Mouse (Mus musculus) urinary bladder, postnatal 36 days (tissue): ENCODE measurements around the gene Ghrl.
"Not testable (repeated sequence)": the region's sequence is repeated elsewhere in the genome, so short reads cannot be mapped to it uniquely, and the experiment has no call there.

Experiments used
- DNase-seq, 2 experiments: peaks; one replicate each; pipeline ENCODE4 v3.0.0; 2022; ENCODE audit warnings: low spot score in 2 of 2, mixed read lengths in 1 of 2

Gene Ghrl

GRCm38 (mm10) chr6:113719878-113720277, at the start of gene Ghrl:
Ghrl (minus strand) TSS chr6:113719880.
- no peak for DNase-seq

DNA sequence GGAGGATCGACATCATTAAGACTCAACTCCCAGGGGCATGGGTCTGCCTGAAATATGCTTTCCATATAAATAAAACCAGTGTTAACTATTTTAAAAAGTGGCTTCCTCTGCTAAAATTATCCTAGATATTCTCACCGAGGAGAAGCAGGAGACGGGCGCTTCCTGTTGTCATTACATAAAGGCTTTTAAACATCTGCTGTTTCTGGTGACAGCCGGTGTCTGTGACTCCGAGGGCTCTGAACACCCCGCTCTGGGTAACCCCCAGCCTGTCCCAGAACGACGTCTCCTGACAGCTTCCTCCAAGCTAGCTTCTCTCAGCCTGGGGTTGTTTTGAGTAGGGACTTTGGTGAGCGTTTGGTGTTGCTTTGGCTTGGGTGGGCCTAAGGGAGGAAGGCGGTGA, 49.1 kb upstream of the Ghrl start:
- no peak for DNase-seq

GRCm38 (mm10) chr6:113761644-113762043, 42.0 kb upstream of the Ghrl start:
- peak; percentile 61 to 64 for DNase-seq

- DNase-seq: no peak
Measured at GRCm38 (mm10) chr6:113749119-113749685, 29.5 kb upstream of the Ghrl start.

DNA sequence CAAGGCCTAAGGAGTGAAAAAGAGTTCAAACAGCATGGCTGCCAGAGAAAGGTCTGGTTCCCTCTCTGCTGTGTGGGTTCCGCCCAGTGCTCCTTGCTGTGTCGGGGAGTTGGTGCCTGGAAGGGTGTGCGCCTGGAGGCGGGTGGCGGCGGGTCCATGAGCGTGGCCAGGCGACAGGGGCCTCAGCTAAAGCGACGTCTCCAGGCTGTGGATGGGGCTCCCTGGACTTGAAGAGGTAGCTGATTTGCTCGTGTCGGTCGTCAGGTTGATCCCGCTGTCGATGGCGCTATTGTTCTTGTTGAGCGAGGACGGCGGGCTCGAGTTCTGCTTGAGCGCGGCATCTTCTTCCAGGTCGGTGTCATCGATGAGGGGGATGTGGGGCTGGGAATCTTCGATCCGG, 28.7 kb upstream of the Ghrl start:
- no peak for DNase-seq

- no peak for DNase-seq
Measured at GRCm38 (mm10) chr6:113747284-113747683, 27.6 kb upstream of the Ghrl start.

- DNase-seq: no peak
Measured at GRCm38 (mm10) chr6:113745117-113745516, 25.4 kb upstream of the Ghrl start.

DNA sequence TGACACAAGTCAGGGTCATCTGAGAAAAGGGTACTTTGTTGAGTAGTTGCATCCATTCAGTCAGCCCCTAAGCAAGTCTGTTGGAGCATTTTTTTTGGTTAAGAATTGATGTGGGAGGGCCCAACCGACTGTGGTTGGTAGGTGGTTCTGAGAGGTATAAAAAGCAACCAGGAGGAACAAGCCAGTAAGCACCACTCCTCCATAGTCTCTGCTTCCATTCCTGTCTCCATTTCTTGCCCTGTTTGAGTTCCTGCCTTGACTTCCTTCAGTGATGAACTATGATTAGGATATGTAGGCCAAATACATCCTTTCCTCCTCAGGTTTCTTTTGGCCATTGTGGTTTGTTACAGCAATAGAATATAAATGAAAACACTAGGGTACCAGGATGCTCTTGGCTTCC, 23.4 kb upstream of the Ghrl start:
- no peak for DNase-seq

DNA sequence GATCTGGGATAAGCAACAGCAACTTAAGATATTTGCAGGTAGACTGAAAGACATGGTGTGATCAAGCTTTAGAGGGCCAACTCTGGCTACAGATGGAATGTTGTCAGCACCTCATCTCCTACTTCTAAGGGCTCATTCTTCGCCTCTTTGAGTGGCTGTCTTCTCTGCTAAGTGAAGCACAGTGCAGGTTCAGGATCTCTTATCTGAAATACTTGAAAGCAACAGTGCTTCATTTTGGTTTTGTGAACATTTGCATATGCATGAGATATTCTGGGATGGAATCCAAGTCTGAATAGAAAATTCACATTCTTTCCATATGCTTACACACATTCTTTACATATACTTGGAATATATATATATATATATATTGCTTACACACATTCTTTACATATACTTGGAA, 22.6 kb upstream of the Ghrl start:
- DNase-seq: no peak

- no peak for DNase-seq
Measured at GRCm38 (mm10) chr6:113741425-113741824, 21.7 kb upstream of the Ghrl start.

DNA sequence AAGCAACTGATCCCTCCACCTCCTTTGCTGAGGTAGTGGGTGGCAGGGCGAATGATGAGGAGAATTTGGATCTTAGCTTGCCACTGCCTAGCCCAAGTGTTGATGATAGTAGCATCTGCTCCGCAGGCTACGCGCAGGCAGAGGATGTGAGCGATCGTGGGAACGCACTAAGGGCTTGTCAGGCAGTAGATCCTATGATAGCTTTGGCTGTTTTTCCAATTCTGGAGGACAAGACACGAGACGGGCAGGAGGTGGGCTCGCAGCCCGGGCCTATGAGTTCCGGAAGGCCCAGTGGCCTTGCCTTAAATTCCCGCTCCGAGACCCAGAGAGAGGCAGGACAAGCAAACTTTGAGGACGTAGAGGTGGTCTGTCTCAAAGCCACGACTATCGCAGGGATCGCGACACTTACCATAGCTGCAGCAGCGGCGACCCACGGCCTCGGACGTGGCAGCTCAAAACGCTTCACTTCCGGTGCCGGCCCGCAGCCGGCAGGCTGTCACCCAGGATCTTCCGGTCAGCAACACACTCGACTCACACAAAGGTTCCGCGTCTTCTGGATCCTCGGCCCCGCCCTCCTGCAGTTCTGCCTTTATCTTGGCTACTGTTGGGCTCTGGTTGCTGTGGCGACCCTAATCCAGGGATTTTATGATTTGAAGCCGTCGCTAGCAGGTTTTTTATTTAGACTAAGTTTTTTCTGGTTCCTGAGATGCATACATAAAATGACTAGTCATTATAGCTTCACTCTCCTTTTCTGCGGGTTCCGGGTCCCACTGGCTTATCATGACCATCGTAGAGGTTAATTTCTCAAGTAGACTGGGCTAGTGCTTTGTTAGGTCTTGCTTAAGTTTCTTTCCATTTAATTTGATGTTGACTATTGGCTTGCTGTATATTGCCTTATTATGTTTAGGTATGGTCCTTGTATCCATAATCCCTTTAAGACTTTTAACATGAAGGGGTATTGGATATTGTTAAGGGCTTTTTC, 20.8 kb upstream of the Ghrl start, which contains the start of gene Sec13:
Sec13 (minus strand) TSS at position 508 of the 982 bp plus-strand sequence.
- DNase-seq: peak; percentile 78 to 83

DNA sequence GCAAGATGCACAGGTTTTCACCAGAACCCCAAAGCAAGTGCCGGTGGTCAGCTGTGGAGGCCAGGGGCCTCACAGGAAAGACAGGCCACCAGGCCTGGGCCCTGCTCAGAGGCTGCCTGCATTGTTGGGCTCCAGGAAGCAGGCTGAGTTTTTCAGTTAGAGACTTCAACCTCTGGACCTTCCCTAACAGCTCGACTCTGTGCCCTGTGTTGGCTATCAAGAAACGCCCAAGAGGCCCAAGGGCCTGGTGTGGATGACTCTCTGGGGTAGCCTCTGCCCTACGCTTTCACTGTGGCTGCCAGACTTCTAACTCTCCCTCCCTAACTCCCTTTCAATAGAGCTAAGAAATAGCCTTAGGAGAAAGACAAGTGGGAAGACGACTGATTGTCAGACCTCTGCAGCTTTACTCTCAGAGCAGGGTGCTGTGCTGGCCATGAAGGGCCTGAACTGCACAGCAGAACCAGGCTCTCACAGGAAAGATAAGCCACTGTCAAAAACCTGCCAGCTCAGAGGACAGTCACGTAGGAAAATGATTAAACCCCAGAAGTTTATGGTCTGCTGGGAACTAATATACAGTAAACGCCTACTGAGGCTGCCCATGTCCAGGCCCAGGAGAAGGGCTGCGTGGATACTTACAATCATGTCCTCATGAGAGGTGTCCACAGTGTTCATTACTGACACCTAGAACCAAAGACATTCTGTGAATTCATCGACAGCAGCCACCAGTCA, 17.8 kb upstream of the Ghrl start:
- DNase-seq: no peak

DNA sequence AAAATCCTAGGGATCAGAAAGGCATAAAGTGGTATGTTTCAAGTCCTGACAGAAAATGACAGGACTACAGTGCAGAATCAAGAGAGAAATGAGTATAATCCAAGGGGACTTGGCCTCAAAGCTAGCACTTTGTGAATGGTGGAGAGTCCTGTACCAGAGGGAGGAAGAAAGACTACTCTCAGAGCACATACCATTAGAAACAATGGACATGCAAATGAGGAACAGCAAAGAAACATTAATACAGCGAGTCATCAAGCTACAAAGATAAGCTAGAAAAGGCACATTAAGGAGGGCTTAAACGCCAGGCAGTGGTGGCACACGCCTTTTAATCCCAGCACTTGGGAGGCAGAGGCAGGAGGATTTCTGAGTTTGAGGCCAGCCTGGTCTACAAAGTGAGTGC, 11.6 kb upstream of the Ghrl start:
- no peak for DNase-seq

- DNase-seq: no peak
Measured at GRCm38 (mm10) chr6:113728181-113728580, 8.5 kb upstream of the Ghrl start.

DNA sequence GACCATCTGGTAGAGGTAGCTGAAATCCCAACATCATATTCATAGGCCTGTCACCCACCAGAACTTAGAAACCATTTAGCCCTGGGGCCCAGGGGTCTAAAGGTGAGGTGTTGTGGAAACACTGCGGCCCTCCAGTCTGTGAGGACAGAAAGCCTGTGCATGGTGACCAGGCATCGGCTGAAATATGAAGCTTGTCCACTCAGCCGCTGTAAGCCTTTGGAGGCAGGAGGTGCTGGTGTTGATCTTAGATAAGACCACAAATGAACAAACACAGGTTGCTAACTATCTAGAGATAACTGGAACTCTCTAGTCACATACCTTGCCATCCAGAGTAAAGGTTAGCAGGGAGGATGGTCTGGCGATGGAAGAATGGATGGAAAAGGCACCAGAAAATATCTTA, 1.4 kb upstream of the Ghrl start:
- DNase-seq: no peak

GRCm38 (mm10) chr6:113717541-113717940, 2.1 kb downstream of the Ghrl start:
- no peak for DNase-seq

DNA sequence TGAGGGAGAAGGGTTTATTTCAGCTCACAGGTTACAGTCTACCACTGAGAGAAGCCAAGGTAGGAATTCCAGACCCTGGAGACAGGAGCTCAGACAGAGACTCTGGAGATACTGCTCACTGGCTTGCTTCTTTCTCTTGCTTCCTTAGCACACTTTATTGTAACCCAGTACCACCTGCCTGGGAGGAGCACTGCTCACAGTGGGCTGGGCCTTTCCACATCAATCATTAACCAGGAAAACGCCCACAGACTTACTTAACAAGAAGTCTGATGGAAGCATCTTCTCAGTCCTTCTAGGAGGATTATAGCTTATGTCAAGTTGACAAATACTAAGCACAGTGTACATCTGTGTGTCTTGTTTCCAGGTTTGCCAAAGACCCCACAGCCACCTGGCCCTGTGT, 4.9 kb downstream of the Ghrl start:
- no peak for DNase-seq

GRCm38 (mm10) chr6:113714276-113714675, 5.4 kb downstream of the Ghrl start:
- no peak for DNase-seq

DNA sequence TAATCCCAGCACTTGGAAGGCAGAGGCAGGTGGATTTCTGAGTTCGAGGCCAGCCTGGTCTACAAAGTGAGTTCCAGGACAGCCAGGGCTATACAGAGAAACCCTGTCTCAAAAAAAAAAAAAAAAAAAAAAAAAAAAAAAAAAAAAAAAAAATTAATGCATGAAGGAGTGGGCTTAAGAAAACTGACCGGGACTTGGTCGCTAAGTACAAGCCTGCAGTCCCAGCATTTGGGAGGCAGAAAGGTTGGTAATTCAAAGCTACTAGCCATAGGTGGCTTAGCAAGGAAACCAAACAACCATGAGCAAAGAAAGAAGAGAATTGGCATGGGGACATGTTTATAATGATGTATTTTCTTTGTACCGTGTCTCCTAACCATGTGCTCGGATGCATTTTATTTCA, 6.3 kb downstream of the Ghrl start:
- not testable (repeated sequence) for DNase-seq

- DNase-seq: no peak
Measured at GRCm38 (mm10) chr6:113712718-113713117, 7.0 kb downstream of the Ghrl start.

DNA sequence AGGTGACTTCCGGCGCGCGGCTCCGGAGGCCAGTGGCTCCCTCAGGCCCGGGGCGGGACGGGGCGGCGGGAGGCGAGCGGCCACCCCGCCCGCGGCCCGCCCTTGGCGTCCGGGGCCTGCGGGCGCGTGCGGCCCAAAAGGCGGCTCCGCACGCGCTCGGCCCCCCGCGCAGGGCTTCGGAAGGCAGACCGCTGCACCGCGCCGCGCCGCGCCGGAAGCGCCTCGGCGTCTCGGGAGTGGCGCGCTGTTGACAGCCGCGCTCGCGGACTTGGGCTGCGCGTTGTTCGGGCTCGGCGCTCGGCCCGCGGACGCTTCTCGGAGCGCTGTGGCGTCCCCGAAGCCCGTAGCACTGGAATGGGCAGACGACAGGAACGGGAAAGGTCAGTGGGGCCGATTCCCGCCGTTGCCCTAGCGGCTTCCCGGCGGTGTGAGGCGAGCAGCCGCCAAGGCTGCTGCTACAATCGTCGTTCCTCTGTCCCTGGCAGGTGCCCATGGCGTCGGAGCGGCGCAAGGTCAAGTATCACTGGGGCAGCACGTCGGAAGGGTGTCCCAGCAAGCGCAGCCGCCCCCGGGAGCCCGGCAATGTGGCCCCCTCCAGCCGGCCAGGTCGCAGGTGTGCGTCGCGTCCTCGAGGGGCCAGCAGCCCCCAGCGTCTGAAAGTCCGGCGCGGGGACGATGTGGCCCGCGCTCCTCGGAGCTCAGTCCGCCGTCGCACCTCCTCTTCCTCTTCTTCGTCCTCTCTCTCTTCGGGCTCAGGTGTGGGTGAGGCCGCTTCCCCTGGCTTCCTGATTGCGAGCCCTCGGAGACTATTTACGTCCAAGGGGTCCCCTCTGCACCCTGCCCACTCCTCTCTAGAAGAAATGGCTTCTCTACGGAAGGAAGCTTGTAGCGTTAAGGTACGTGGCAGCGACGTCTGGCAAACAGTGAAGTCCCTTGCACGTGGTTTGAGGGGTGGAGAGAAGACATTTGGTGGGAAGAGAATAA, 22.2 kb downstream of the Ghrl start:
- no peak for DNase-seq
